Mouse (Mus musculus) right cerebral cortex, adult 2 months (tissue): Measurements from ENCODE around the gene Aqp8.

Source experiments
- DNase-seq, 2 experiments: peaks; one replicate each; pipeline ENCODE4 v3.0.0; 2021 to 2022; ENCODE audit warnings: low spot score in 2 of 2

Gene Aqp8

DNA sequence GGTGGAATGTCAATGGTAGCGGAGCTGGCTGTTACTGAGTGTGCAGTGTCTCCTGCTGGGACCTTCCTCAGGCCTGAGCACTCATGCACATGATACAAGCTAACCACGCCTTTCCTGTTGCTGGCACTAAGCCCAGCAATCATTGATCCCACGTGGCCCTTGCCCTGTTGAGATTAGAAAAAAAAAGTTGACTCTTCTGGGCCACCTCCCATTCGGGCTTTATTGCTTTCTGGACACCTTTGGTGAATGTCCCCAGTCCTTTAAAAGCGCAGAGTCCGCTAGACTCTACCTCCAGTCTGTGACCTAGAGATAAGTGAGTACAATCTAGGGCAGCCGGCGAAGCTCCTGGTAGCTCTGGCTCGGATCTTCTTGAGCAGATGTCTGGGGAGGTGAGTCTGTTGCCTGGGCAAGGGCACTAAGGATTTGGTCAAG is at the start of gene Aqp8:
Gene Aqp8 (plus strand): TSS at position 222 of the 432 bp plus-strand sequence.
- DNase-seq: no peak

DNA sequence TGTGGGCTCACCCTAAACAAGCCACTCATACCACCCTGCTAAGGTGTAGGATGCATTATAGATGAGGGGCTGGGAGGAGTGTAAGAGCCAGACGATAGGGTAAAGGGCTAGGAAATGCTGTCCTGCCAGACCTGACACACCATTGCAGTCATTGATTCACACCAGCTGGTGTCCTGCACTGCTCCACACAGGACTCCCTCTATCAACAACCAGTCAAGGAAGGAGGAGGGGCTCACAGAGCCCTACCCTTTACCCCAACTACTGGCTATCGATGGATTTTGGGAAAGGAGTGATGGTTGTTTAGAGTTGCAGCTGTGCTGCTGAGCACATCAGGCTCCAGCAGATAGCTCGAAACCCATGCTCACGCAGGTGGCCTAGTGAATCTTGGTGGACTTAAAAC is 45.3 kb upstream of the Aqp8 start:
- DNase-seq: no peak

DNA sequence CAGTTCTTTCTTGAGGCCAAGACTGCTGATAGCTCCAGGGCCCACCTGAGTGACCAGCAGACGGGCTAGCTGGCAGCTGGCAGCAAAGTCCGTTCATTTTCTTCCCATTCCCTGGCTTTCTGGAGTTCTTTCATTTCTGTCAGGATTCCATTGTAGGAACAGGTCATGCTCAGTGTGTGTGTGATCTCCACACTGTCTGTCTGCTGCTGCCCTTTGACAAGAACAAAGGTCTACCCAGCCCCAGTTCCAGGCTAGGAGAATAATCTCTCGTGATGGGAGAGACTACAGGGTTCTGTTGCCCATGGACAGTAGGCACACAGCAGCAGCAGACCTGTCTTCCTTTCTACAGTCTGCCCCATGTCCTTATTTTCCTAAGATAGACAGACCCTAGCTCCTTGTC is 44.4 kb upstream of the Aqp8 start:
- no peak for DNase-seq

DNA sequence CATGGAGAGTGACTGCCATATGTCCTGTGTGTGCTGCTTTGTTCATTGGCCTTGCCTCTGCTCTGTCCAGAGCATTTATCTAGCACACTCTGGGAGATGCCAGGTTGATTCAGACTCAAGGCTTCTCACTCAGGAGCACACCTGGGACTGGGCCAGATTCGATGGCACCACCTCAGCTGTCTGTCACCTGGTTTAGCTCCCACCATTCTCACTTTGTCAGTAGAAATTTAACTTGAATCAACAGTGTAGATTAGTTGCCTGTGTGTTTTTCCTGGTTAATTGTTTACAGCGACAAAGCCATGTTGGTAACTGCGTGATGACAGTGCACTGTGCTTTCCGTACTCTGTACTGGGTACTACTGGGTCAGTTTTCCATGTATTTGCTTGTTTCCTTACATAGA is 42.1 kb upstream of the Aqp8 start:
- DNase-seq: no peak

DNA sequence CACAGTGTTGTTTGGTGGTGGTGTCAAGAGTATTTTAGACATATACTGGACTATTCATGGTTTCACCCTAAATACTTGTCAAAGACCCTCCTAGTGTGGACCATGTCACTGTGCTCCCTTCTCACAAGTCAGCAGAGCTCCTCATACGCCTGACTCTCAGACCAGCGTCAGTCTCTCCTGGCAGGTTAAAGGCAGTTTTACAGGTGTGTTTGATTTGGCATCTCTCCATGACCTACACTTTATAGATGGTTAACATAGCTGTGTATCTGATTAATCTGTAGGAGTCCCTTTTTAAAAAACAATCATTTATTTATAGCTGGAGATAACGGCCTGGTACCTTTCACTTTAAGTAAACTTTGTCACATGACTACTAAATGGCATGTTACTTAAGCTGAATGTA is 40.1 kb upstream of the Aqp8 start:
- no peak for DNase-seq

DNA sequence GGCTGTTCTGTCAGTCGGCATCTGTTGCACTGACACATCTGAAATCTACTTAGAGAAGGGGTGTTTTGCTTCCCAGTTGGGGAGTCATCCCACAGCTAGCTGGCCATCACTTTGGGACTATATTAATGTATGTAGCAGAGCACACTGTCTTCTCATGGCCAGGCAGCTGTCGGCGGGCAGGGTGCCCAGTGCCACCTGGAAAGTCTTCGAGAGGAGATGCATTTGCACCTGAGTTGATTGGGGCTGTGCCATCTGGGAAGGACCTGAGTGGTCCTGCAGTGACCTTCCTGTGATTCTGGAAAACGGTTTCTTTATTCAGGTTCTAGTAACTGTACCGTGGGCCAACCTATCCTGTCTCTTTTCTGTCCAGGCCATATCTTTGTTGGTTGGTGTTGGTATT is 37.8 kb upstream of the Aqp8 start:
- DNase-seq: no peak

DNA sequence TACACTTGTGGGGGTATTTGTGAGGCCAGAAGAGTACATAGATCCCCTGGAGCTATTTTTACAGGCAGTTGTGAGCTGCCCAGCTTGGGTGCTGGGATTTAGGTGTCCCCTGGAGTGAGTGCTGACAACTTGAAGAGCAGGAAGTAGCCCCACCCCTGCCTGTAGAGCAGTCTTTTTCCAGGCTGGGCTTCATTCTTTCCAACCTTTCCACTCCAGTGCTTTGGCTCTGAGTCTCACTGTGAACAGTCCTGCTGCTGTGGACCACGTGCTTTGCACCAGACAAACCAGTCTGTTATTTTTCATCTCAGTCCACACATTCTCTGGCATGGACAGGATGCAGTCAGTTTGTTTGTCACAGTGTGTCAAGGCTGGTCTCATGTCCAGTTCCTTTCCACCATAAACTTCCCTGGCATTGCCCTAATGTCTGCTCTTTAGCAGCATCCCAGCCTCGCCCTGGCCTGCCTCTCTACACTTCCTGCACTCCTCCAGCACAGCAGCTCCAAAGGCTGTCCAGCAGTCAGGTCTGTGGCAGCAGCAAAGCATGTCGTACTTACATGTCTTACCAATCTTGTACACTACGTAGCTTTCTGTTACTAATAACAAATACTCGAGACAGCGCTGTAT is 36.8 kb upstream of the Aqp8 start:
- no peak for DNase-seq

DNA sequence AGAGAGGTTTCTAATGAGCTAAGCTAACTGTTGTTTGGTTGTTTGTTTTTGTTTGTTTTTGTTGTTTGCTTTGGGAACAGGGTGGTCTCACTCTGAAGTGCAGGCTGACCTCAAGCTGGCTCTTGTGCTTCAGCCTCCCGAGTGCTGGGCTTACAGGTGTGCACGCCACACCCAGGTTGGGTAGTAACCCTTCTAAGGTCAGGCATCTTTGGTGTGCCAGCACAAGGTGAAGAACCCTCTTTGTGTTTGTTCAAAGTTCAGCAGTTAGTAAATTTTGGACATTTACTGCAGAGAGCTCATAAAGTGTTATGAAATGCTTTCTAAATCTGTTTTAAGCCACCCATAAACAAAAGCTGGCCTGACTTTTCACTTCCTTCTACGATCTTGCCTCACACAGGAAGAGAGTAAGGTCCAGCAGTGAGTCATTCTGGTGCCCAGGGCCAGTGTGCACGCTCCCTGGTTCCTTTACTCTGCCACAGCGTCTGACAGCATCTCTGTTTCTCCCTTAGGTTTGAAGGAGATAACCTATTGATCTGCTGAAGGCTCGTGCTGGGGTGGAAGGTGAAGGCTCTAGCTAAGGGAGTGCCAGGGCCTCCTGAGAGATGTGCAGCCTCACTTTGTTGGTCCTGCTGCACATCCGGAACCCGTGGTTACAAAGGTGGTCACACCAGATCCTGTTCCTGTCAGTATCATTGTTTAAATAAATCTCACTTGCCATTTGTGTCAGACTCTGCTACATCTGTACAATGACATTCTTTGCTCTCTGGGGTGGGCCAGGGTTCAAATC is 32.3 kb upstream of the Aqp8 start:
- no peak for DNase-seq

DNA sequence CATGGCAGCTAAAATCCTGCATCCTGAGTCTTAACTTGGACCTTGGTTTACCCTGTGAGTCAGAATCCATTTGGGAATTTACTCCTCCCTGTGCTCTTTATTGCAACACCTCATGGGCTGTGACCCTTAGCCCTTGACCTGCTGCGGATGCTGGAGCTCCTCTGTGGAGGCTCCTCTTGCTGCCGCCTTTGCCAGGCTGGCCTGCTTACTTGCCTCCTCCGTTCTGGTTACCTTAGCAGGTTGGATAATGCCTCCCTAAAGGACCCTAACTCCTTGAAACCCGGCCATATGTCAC is 31.7 kb upstream of the Aqp8 start:
- no peak for DNase-seq

DNA sequence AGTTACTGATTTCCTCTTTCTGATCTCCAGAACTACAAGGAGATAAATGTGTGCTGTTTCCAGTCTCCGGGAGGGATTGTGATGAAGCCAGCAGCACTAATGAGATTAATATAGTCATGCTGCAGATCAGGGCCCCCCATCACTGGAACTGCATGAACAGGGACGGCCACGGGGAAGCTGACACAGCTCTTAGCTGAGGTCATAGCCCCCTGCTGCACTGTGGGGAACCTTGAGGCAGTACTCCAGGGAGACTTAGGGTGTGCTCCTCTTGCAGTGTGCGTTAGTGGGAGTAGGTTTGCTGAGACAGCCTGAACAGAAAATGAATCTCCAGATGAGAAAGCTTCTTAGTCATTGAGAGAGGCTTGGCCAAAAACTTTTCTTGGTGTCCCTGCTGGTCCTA is 30.9 kb upstream of the Aqp8 start:
- no peak for DNase-seq

DNA sequence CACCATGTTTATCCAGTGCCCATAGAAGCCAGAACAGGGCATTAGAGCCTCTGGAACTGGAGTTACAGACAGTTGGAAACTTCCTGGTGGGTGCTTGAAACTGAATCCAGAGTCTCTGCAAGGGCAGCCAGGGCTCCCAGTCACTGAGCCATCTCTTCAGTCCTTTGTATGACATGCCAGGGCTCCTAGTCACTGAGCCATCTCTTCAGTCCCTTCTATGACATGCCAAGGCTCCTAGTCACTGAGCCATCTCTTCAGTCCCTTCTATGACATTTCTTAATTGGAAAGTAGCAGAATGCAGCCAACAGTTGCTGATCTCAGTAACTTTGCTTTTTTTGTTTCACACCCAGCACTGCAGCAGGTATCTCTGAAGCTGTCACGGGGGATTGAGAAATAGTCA is 20.0 kb upstream of the Aqp8 start:
- DNase-seq: no peak

DNA sequence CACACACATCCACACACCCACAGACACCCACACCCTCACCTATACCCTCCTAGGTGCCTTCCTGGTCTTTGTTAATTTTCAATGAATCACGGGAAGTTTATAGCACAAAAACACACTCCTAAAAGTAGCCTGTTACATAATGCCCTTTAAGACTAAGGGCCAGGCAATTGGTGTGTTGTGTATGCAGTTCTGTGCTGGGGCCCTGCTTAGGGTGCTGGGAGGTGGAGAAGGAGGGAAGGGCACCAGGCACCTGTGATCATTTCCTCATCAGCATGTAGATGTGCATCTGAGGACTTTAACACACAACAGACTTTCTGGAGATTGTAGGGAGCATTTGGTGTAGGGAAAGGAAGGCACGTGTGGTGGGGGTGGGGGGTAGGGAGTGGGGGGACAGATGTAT is 13.3 kb upstream of the Aqp8 start:
- DNase-seq: no peak

DNA sequence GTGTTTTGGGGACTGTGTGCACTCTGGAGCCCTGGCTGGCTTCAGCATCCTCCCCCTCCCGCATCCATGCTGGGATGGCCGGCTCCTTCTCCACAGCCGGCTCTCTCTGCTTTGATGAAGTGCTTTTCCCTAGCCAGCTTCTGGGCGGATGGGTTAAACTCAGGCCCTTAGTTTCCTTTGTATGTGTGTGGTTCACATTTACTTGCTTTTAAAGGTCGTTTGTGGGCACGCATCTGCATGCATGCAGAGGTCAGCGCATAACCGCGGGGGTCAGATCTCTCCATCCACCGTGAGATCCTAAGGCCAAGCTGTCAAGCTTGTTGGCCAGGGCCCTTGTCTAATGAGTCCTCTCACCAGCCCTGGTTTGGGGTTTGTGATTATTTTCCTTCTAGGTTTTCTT is 12.4 kb upstream of the Aqp8 start:
- no peak for DNase-seq

DNA sequence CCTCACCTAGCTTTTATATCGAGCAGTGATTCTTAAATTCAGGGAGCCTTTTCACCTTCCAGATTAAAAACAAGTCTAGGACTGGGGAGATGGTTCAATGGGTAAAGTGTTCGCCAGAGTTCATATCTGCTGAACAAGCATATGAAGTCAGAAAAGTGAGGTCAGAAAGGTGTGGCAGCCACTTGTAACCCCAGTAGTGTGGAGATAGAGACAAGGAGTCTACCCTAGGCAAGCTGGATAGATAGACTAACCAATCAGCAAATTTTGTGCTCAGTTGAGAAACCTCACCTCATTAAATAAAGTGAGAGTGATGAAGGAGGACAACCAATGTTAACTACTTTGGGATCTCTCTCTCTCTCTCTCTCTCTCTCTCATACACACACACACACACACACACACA is 11.6 kb upstream of the Aqp8 start:
- no peak for DNase-seq

DNA sequence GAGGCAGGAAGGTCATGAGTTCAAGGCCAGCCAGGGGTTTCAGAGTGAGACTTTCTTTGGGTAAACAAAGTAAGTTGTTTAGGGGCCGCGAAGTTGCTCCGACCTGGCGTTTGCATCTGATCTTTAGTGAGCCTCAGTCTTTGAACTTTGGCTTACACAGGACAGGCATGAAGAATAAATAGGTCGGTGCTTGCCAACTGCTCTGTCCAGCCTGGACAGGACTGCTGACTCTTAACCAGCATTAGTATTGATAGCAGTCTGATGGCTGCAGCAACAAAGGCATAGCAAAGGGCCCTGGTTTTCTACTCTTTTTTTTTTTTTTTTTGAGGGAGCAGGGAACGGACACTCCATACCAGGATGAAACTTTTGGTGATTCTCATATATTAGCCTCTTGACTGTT is 9.5 kb upstream of the Aqp8 start:
- DNase-seq: no peak

DNA sequence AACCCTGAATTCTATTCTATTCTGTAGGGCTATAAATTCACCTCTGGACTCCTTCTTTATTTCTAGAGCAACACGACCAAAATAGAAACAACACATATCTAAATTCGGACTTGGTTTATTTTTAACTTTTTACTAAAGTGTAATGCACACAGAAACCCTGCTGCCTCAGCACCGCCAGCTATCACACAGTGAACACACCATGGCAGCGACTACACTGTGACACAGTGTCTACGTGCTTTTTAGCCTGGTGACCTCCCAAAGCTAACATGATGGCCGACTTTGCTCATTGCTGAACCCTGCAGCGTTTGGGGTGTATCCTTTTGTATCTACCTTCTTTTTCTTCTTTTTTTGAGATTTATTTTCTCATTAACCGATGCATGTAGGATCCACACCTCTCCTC is 9.0 kb upstream of the Aqp8 start:
- no peak for DNase-seq

DNA sequence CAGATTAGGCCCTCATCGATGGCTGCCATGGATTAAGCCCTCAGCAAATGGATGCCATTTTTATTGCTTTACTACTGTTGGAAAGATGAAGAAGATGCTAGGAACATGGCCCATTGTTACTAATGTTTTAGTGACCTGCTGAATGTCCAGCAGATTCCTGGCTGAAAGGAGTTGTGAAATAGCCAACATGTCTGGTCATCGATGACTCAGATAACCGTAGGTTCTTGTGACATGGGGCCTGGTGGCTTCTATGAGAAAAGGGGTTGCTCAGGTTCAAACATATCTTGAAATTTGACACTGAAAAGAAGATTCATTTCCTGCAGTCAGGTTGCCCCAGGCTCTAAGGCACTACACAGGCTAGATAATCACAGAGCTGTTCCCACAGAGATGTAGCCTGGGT is 7.0 kb upstream of the Aqp8 start:
- DNase-seq: no peak

DNA sequence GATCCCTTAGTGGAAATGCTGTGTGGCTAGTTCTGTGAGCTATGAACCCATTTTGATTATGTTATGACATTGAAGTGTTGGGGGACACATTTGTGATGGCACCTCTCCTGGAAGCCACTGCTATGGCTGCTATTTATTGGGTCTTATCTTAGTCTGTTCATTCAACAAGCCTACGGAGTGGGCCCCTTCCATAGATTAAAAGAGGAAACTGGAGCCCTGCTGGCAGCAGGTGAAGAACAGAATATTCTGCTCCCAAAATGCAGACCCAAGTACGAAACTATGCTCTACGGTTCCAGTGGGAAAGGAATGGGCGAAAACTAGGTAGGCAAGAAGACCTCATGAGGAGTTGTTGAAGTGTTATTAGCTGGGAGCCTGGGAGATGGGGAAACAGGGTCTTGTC is 3.8 kb upstream of the Aqp8 start:
- DNase-seq: no peak

DNA sequence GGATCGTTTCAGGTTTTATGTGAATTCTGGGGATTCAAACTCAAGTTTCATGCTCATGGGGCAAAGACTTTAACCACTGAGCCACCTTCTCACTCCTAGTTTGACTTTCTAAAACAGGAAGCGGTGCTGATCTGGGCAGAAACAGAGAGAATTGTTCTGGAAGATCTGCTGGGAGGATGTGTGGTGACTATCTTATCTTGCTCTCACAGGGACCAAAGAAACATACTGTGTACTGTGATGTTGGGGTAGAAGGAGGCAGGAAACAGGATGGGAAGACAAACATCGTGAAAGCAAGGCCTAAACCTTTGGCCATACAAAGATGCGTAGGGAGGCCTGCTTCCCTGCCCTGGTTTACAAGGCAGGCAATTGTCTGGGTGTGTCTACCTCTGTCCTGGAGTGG is 2.8 kb upstream of the Aqp8 start:
- DNase-seq: no peak

DNA sequence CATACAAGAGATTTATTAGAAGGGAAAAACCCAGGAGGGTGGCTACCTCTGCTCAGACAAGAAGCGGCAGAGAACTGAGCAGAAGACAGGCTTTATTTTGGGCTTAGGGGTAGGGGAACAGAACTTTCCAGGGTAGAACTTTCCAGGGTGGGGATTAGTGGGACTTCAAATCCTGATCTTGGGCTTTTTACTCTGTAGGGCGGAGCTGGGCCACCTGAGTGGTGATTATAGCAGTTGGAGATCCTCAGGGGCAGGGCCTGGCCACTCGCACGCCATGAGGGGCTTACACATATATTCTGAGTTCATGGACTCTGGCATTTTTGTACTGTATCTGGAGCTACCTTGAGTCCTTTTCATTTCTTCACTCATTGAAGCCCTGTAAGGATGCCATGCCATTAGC is 775 bp upstream of the Aqp8 start:
- DNase-seq: no peak

DNA sequence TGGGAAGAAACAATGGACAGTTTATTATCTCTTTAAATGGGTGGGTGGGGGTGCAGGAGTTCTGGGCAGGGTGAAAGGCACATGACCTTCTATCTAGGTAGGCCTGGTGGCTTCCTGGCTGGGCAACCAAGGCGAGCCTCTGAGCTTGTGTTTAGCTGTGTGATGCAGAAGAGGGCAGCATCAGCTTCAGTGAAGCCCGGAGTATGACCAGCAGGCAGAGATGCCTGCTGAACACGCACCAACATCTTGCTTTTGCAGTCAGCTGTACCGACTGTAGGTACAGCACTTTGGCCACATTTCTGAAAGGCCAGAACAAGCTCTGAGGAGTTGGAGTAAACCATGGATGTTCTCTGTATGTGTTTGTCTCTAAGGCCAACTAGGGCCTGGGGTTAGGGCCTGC is 1.5 kb downstream of the Aqp8 start:
- no peak for DNase-seq

DNA sequence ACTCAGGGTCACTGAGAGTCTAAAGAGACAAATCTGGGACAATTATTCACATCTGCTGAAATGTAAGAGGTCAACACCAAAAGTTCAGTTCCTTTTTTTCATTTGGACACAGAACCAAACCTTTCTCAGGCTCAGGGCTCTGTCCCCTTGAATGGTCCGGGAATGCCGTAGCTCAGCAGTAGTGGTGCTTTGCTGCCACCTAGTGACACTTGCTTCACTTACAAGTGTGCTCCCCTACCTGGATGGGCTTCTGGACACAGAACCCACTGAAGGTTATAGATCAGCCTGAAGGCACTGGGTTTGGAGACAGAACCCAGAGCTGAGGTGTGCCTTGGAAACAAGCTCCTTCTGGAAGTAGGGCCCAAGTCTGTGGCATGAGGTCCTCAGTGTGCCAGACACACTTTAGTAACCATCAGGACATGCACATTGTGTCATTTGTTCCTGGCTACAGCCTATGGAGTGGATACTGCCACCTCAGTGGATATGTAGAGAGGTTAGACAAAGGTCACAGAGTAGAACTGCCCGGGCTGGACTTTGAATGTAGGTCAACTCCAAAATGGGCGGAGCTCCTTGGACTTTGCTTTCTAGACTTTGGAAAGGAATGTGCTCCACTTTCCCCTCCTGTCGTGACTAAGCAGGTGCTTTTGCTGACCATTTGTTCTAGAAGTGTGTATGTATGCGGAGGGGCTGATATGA is 3.7 kb downstream of the Aqp8 start:
- DNase-seq: peak; percentile 72 to 81

DNA sequence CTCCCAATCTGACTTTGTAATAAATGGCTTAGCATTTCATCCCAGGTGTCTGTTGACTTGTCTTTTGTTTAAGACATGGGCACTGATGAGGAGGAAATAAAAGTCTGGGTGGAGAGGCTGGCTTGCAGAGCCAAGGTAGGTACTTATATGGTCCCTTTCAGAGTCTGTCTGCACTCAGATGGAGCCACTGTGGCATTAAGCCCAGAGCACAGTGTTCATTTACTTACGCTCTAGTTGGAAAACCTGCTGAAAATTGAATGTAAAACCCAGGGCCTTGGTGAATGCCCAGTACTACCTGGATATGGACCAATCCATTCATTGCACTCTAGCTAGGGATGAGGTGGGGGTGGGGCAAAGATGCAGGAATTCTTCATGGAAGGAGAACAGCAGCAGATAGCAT is 5.9 kb downstream of the Aqp8 start:
- no peak for DNase-seq
